Mouse (Mus musculus) kidney, adult 2 months (tissue): ENCODE data around the gene Esrrg.

Experiments
- CTCF ChIP-seq: fragments of 200-500 bp; conservative IDR thresholded peaks from 2 replicates; pipeline ENCODE4 v1.5.1; 2011; ENCODE audit warnings: low read depth, mild to moderate bottlenecking, control low read depth, low read length, moderate library complexity, mixed read lengths; ENCODE audit not compliant: insufficient read depth, insufficient read length
- POLR2A ChIP-seq: fragments of 200-500 bp; IDR thresholded peaks from one replicate; pipeline ENCODE4 v1.6.1; 2011; ENCODE audit warnings: low read depth, low read length, control low read depth

GRCm38 (mm10) chr1:187759536-187759935, 150.9 kb downstream of the Esrrg start:
- TF ChIP-seq CTCF (no peak), POLR2A (no peak)
